Mouse (Mus musculus): Measurements from ENCODE around the gene Smtn. TPM values are rescaled to one million over a fixed set of nuclear protein-coding genes. Genes with fewer than 3 reads are reported as not detected.
A peak's percentile ranks its signal among the peaks of the same experiment; 100 is the strongest.

Gene Smtn
- polyA plus RNA-seq, 1 experiment from 2014 or later = 43.8 TPM

- no peak overlapping the region for H3K27ac ChIP-seq (ENCODE audit: low read depth, low read length)
- no peaks in the 10 kb centered on the region for H3K36me3 ChIP-seq (ENCODE audit: control insufficient read depth, insufficient read depth, low read length)
- H3K9me3 ChIP-seq (ENCODE audit: control insufficient read depth, low read length) = peaks cover 4% of the 10 kb centered on the region; the same call in 1 of the 2 replicates
- H3K4me1 ChIP-seq (replicated peaks; ENCODE audit: control insufficient read depth, insufficient read depth, low read length) = peaks cover 8% of the 10 kb centered on the region; the same call in 1 of the 2 replicates
- DNase-seq (ENCODE audit: low spot score) = no peak
- H3K4me2 ChIP-seq (ENCODE audit: low read depth, low read length, severe bottlenecking) = no peak overlapping the region
- H3K27me3 ChIP-seq (ENCODE audit: control insufficient read depth, insufficient read depth, low read length) = no peaks in the 10 kb centered on the region
- no peak overlapping the region for H3K9ac ChIP-seq (ENCODE audit: low read length)
- WGBS = 62% methylated on average over 5 of the region's 5 CpGs
- no peak overlapping the region for H3K4me3 ChIP-seq (ENCODE audit: low read depth, low read length)
- no peak for ATAC-seq (replicated peaks; ENCODE audit: low FRiP score)
Observed at GRCm38 (mm10) chr11:3543001-3543400, 2.6 kb upstream of the Smtn start.

DNA sequence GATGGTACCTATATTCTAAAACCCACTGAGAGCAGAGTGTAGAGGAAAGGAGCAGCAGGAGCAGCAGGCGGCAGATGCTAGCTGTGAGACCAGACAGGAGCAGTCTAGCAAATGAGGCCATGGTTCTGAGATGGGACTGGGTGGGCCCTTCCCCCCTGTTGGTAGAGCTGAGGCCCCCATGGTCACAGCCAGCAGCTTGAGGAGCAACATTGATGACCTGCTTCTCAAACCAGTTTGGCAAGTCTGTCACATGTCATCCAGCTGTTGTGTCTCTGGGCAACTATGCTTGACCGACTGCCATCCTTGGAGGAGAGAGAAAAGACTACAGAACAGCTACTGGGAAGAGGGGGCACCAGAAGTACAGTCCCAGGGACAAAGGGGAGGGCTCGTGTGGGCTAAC, 1.5 kb upstream of the Smtn start:
- no peaks in the 10 kb centered on the region for H3K36me3 ChIP-seq (ENCODE audit: control insufficient read depth, insufficient read depth, low read length)
- peaks cover 8% of the 10 kb centered on the region; the same call in 1 of the 2 replicates for H3K4me1 ChIP-seq (replicated peaks; ENCODE audit: control insufficient read depth, insufficient read depth, low read length)
- peaks cover 4% of the 10 kb centered on the region; the same call in 1 of the 2 replicates for H3K9me3 ChIP-seq (ENCODE audit: control insufficient read depth, low read length)
- 63% methylated on average over 3 of the region's 3 CpGs for WGBS
- H3K4me3 ChIP-seq (ENCODE audit: low read depth, low read length) = no peak overlapping the region
- H3K27me3 ChIP-seq (ENCODE audit: control insufficient read depth, insufficient read depth, low read length) = no peaks in the 10 kb centered on the region
- ATAC-seq (replicated peaks; ENCODE audit: low FRiP score) (no peak), DNase-seq (ENCODE audit: low spot score) (no peak)
- H3K9ac ChIP-seq (ENCODE audit: low read length) = no peak overlapping the region
- no peak overlapping the region for H3K4me2 ChIP-seq (ENCODE audit: low read depth, low read length, severe bottlenecking)
- no peak overlapping the region for H3K27ac ChIP-seq (ENCODE audit: low read depth, low read length)

- ATAC-seq (replicated peaks; ENCODE audit: low FRiP score) (no peak), DNase-seq (ENCODE audit: low spot score) (no peak)
- Histone ChIP-seq H3K27ac (ENCODE audit: low read depth, low read length) (no peak overlapping the region), H3K4me2 (ENCODE audit: low read depth, low read length, severe bottlenecking) (peak overlapping the region; percentile 75), H3K4me1 (replicated peaks; ENCODE audit: control insufficient read depth, insufficient read depth, low read length) (peaks cover 14% of the 10 kb centered on the region), H3K4me3 (ENCODE audit: low read depth, low read length) (peak overlapping the region; percentile 52), H3K36me3 (ENCODE audit: control insufficient read depth, insufficient read depth, low read length) (no peaks in the 10 kb centered on the region), H3K9ac (ENCODE audit: low read length) (peak overlapping the region; percentile 47; the same call in 1 of the 2 replicates), H3K9me3 (ENCODE audit: control insufficient read depth, low read length) (peaks cover 4% of the 10 kb centered on the region; the same call in 1 of the 2 replicates), H3K27me3 (ENCODE audit: control insufficient read depth, insufficient read depth, low read length) (no peaks in the 10 kb centered on the region)
- 85% methylated on average over 4 of the region's 4 CpGs for WGBS
Observed at GRCm38 (mm10) chr11:3539826-3540196, 601 bp downstream of the Smtn start.

- H3K4me1 ChIP-seq (replicated peaks; ENCODE audit: control insufficient read depth, insufficient read depth, low read length) = peaks cover 16% of the 10 kb centered on the region
- no peaks in the 10 kb centered on the region for H3K36me3 ChIP-seq (ENCODE audit: control insufficient read depth, insufficient read depth, low read length)
- ATAC-seq (replicated peaks; ENCODE audit: low FRiP score) = peak; percentile 92
- H3K9me3 ChIP-seq (ENCODE audit: control insufficient read depth, low read length) = no peaks in the 10 kb centered on the region
- peak overlapping the region; percentile 56 for H3K9ac ChIP-seq (ENCODE audit: low read length)
- no peaks in the 10 kb centered on the region for H3K27me3 ChIP-seq (ENCODE audit: control insufficient read depth, insufficient read depth, low read length)
- 5% methylated on average over 33 of the region's 33 CpGs for WGBS
- H3K4me3 ChIP-seq (ENCODE audit: low read depth, low read length) = peak overlapping the region; percentile 52
- H3K4me2 ChIP-seq (ENCODE audit: low read depth, low read length, severe bottlenecking) = peak overlapping the region; percentile 75
- DNase-seq (ENCODE audit: low spot score) = peak; percentile 92
- H3K27ac ChIP-seq (ENCODE audit: low read depth, low read length) = no peak overlapping the region
Observed at GRCm38 (mm10) chr11:3539111-3539825, 1.1 kb downstream of the Smtn start.

DNA sequence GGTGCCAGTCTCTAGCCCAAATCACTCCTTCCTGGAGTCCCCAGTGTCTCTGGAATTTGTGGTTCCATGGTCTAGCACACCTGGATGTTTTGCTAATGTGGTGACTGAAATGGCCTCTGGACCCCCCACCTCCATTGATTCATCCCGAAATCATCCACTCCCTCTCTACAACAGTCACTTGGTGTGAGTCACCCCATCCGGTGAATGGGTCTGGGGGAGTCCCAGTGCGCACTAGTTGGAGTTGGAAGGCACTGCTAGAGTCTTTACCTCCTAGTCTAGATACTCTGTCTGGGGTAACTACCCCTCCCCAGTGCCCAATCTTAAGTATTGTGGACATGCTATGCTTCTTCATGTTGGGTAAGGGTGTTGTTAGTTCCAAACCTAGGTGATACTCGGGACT, 2.1 kb downstream of the Smtn start:
- Histone ChIP-seq H3K27ac (ENCODE audit: low read depth, low read length) (no peak overlapping the region), H3K4me1 (replicated peaks; ENCODE audit: control insufficient read depth, insufficient read depth, low read length) (peaks cover 16% of the 10 kb centered on the region), H3K4me3 (ENCODE audit: low read depth, low read length) (peak overlapping the region; percentile 52), H3K36me3 (ENCODE audit: control insufficient read depth, insufficient read depth, low read length) (no peaks in the 10 kb centered on the region), H3K27me3 (ENCODE audit: control insufficient read depth, insufficient read depth, low read length) (no peaks in the 10 kb centered on the region), H3K9me3 (ENCODE audit: control insufficient read depth, low read length) (no peaks in the 10 kb centered on the region), H3K9ac (ENCODE audit: low read length) (peak overlapping the region; percentile 56), H3K4me2 (ENCODE audit: low read depth, low read length, severe bottlenecking) (peak overlapping the region; percentile 75)
- no peak for DNase-seq (ENCODE audit: low spot score)
- 60% methylated on average over 4 of the region's 4 CpGs for WGBS
- ATAC-seq (replicated peaks; ENCODE audit: low FRiP score) = no peak

GRCm38 (mm10) chr11:3537711-3538110, 2.7 kb downstream of the Smtn start:
- H3K36me3 ChIP-seq (ENCODE audit: control insufficient read depth, insufficient read depth, low read length) = no peaks in the 10 kb centered on the region
- no peak for ATAC-seq (replicated peaks; ENCODE audit: low FRiP score)
- 0 out of 2 replicates have a peak overlapping the region, but pooled peaks have one; percentile 52 for H3K4me3 ChIP-seq (ENCODE audit: low read depth, low read length)
- no peak overlapping the region for H3K9ac ChIP-seq (ENCODE audit: low read length)
- WGBS = 87% methylated on average over 3 of the region's 3 CpGs
- H3K27ac ChIP-seq (ENCODE audit: low read depth, low read length) = no peak overlapping the region
- peak overlapping the region; percentile 75; the same call in 1 of the 2 replicates for H3K4me2 ChIP-seq (ENCODE audit: low read depth, low read length, severe bottlenecking)
- DNase-seq (ENCODE audit: low spot score) = no peak
- H3K4me1 ChIP-seq (replicated peaks; ENCODE audit: control insufficient read depth, insufficient read depth, low read length) = peaks cover 16% of the 10 kb centered on the region
- no peaks in the 10 kb centered on the region for H3K27me3 ChIP-seq (ENCODE audit: control insufficient read depth, insufficient read depth, low read length)
- H3K9me3 ChIP-seq (ENCODE audit: control insufficient read depth, low read length) = no peaks in the 10 kb centered on the region

DNA sequence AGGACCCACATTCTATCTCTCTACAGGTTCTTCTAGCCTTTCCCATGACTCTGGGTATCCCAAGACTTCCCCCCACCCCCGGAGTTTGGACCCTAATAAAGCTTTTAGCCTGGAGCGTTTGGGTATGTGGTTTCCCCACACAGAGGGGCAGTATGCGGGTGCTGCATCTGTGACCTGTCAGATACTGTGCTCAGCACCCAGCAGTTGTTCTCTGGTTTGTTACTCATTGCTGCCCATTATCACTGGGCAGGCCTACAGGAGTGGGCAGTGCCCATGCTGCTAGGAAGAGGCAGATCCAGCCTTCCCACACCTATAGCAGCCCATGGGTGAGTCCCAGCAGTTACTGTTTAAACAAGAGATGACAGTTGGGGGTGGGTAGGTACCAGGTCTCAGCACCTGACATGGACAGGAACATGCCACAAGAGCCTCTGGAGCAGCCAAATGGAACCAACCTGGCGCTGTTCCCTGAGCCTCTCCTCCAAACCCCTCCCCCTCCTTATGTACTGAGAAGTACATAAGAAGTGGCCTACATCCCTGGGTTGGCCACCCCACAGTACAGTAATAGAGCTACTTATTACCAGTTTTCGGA, 3.6 kb downstream of the Smtn start:
- H3K4me2 ChIP-seq (ENCODE audit: low read depth, low read length, severe bottlenecking) = no peak overlapping the region
- ATAC-seq (replicated peaks; ENCODE audit: low FRiP score) (no peak), DNase-seq (ENCODE audit: low spot score) (no peak)
- 88% methylated on average over 5 of the region's 5 CpGs for WGBS
- no peak overlapping the region for H3K9ac ChIP-seq (ENCODE audit: low read length)
- no peak overlapping the region for H3K27ac ChIP-seq (ENCODE audit: low read depth, low read length)
- H3K9me3 ChIP-seq (ENCODE audit: control insufficient read depth, low read length) = no peaks in the 10 kb centered on the region
- no peaks in the 10 kb centered on the region; the same call in 1 of the 2 replicates for H3K36me3 ChIP-seq (ENCODE audit: control insufficient read depth, insufficient read depth, low read length)
- peaks cover 16% of the 10 kb centered on the region for H3K4me1 ChIP-seq (replicated peaks; ENCODE audit: control insufficient read depth, insufficient read depth, low read length)
- no peak overlapping the region for H3K4me3 ChIP-seq (ENCODE audit: low read depth, low read length)
- H3K27me3 ChIP-seq (ENCODE audit: control insufficient read depth, insufficient read depth, low read length) = no peaks in the 10 kb centered on the region

DNA sequence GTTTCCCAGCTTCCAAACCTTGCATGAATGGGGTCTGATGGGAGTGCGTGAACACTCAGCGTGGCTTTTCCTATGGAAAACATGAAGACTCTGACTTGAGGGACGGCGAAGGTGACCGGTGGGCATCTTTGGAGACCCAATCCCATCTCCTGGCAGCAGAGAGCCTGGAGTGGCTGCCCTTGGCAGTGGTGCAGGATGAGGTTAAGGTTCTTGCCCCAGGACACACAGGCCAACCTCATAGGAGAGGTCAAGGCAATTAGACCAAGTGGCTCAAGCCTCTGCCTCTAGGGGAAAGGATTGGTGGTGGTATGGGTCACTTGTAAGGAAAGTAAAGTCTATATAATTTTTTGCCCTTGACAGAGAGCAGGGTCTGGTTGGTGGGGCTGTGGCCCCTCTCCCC, 4.3 kb downstream of the Smtn start:
- Histone ChIP-seq H3K4me1 (replicated peaks; ENCODE audit: control insufficient read depth, insufficient read depth, low read length) (peaks cover 16% of the 10 kb centered on the region), H3K4me3 (ENCODE audit: low read depth, low read length) (peak overlapping the region; percentile 54), H3K9ac (ENCODE audit: low read length) (peak overlapping the region; percentile 65), H3K4me2 (ENCODE audit: low read depth, low read length, severe bottlenecking) (peak overlapping the region; percentile 89), H3K27me3 (ENCODE audit: control insufficient read depth, insufficient read depth, low read length) (no peaks in the 10 kb centered on the region), H3K9me3 (ENCODE audit: control insufficient read depth, low read length) (no peaks in the 10 kb centered on the region), H3K27ac (ENCODE audit: low read depth, low read length) (peak overlapping the region; percentile 57), H3K36me3 (ENCODE audit: control insufficient read depth, insufficient read depth, low read length) (peaks cover 2% of the 10 kb centered on the region; the same call in 1 of the 2 replicates)
- WGBS = 49% methylated on average over 5 of the region's 5 CpGs
- ATAC-seq (replicated peaks; ENCODE audit: low FRiP score) (no peak), DNase-seq (ENCODE audit: low spot score) (no peak)
